Comparison of ENCODE assay signal across 10 mouse cellular contexts in genomic region chr2:18046186-18046585, GRCm38 (mm10). TPM values are rescaled to one million over a fixed set of nuclear protein-coding genes. Genes with fewer than 3 reads are reported as not detected.
A peak's percentile ranks its signal among the peaks of the same experiment; 100 is the strongest.
DNase-seq lines count a peak whose midpoint lies in the region; ATAC-seq lines count a peak whose summit lies in the region.
"Had no signal": no experiment of that assay in that cellular context is flagged by ENCODE, and none has a peak within 500 bp of the region (broad histone marks: within the 10 kb centered on the region; RNA-seq: fewer than 3 reads in every experiment).

No protein-coding gene starts in this region.

- H3K9ac ChIP-seq in heart, embryonic 15.5 days, result peak overlapping the region; percentile 99
- peak overlapping the region; percentile 100 for H3K9ac ChIP-seq in hindbrain, embryonic 12.5 days
- peak overlapping the region; percentile 100 for H3K9ac ChIP-seq in midbrain, embryonic 12.5 days (replicated peaks)

- peak overlapping the region; percentile 76 for H3K4me2 ChIP-seq in heart, embryonic 15.5 days
- peak overlapping the region; percentile 82 for H3K4me2 ChIP-seq in hindbrain, embryonic 12.5 days (replicated peaks)
- H3K4me2 ChIP-seq in midbrain, embryonic 12.5 days (replicated peaks), result peak overlapping the region; percentile 70

- no peak for ATAC-seq in heart, embryonic 15.5 days (replicated peaks; ENCODE audit: insufficient number of reproducible peaks, insufficient read depth, low FRiP score, low read depth)
- no peak for ATAC-seq in hindbrain, embryonic 12.5 days (ENCODE audit: low FRiP score)
- ATAC-seq in midbrain, embryonic 12.5 days (ENCODE audit: low FRiP score, low read depth), result no peak

- peak overlapping the region; percentile 95 for H3K4me3 ChIP-seq in heart, embryonic 15.5 days
- H3K4me3 ChIP-seq in brown adipose tissue, adult 24 weeks (ENCODE audit: insufficient read depth, low read depth, low read length), result peak overlapping the region; percentile 97
- peak overlapping the region; percentile 100 for H3K4me3 ChIP-seq in hindbrain, embryonic 12.5 days
- peak overlapping the region; percentile 99 for H3K4me3 ChIP-seq in midbrain, embryonic 12.5 days

- peak overlapping the region; percentile 99 for H3K27ac ChIP-seq in heart, embryonic 15.5 days
- no peak overlapping the region for H3K27ac ChIP-seq in brown adipose tissue, adult 24 weeks (replicated peaks; ENCODE audit: low read depth, low read length)
- H3K27ac ChIP-seq in hindbrain, embryonic 12.5 days, result peak overlapping the region; percentile 100
- H3K27ac ChIP-seq in midbrain, embryonic 12.5 days (replicated peaks), result peak overlapping the region; percentile 100

- no peaks in the 10 kb centered on the region for H3K9me3 ChIP-seq in heart, embryonic 15.5 days (replicated peaks)
- no peaks in the 10 kb centered on the region for H3K9me3 ChIP-seq in hindbrain, embryonic 12.5 days (replicated peaks)
- H3K9me3 ChIP-seq in midbrain, embryonic 12.5 days, result no peaks in the 10 kb centered on the region

- DNase-seq in heart, adult 8-10 months (ENCODE audit: low spot score), result no peak
- DNase-seq in adrenal gland, adult 18-20 months (ENCODE audit: low spot score in 2 of 2), result no peak
- no peak for DNase-seq in right cerebral cortex, postnatal 14 days
- no peak for DNase-seq in left cerebral cortex, postnatal 14 days (ENCODE audit: low spot score in 2 of 2)

- intact Hi-C loops in left cerebral cortex, postnatal 14 days (cut with DNase I), result loop anchor here (5.0 to 10.0 kb wide), 2 partner anchors 621 to 631 kb away; partner anchors contain the start of gene Bmi1

- under 1% methylated on average over 4 of the region's 4 CpGs for WGBS in heart, embryonic 15.5 days
- WGBS in hindbrain, embryonic 12.5 days, result under 1% methylated on average over 4 of the region's 4 CpGs
- WGBS in midbrain, embryonic 12.5 days, result 0% methylated on average over 4 of the region's 4 CpGs

- peaks cover 37% of the 10 kb centered on the region for H3K4me1 ChIP-seq in heart, embryonic 15.5 days (replicated peaks)
- H3K4me1 ChIP-seq in brown adipose tissue, adult 24 weeks (ENCODE audit: control insufficient read depth, insufficient read depth, insufficient read length, low read length), result peaks cover 9% of the 10 kb centered on the region; the same call in 1 of the 2 replicates
- peaks cover 34% of the 10 kb centered on the region for H3K4me1 ChIP-seq in hindbrain, embryonic 12.5 days
- H3K4me1 ChIP-seq in midbrain, embryonic 12.5 days, result peaks cover 34% of the 10 kb centered on the region

- H3K36me3 ChIP-seq in heart, embryonic 15.5 days, result no peaks in the 10 kb centered on the region
- no peaks in the 10 kb centered on the region for H3K36me3 ChIP-seq in hindbrain, embryonic 12.5 days
- no peaks in the 10 kb centered on the region for H3K36me3 ChIP-seq in midbrain, embryonic 12.5 days

- H3K27me3 ChIP-seq in heart, embryonic 15.5 days, result no peaks in the 10 kb centered on the region
- no peaks in the 10 kb centered on the region for H3K27me3 ChIP-seq in hindbrain, embryonic 12.5 days
- no peaks in the 10 kb centered on the region for H3K27me3 ChIP-seq in midbrain, embryonic 12.5 days

RNA-seq across cellular contexts. Expression of gene Skida1, which starts 2.7 kb away (rescaled TPM):
- 4.8 and 5.3 TPM in 2 replicates for polyA plus RNA-seq in heart, embryonic 15.5 days (2015; fragmentation: Nextera tagmentation; extraction: Ambion mirVana)
- total RNA-seq in heart, adult 8-10 months (2022), result 1 to 10 TPM; 2.5 to 5.9 (median 3.7) TPM
- polyA plus RNA-seq in brown adipose tissue, adult 24 weeks (2012; ENCODE audit: insufficient read depth, insufficient read length, missing spikeins), result 0.25 and 0.55 TPM in 2 replicates
- 17.7 and 19.4 TPM in 2 replicates for polyA plus RNA-seq in hindbrain, embryonic 12.5 days (2016; fragmentation: Nextera tagmentation; extraction: Ambion mirVana)
- 23.8 and 26.6 TPM in 2 replicates for polyA plus RNA-seq in midbrain, embryonic 12.5 days (2016; fragmentation: Nextera tagmentation; extraction: Ambion mirVana)
- total RNA-seq in adrenal gland, adult 18-20 months (2021), result 1 to 10 TPM; 1.6 to 2.0 TPM
- total RNA-seq in left cerebral cortex, postnatal 14 days (2021), result 1 to 10 TPM; 7.1 to 8.1 TPM

RNA-seq across cellular contexts. Expression of gene A930004D18Rik, which starts 8.6 kb away (rescaled TPM):
- polyA plus RNA-seq in heart, embryonic 15.5 days (2015; fragmentation: Nextera tagmentation; extraction: Ambion mirVana), result 11.6 and 13.2 TPM in 2 replicates
- 1 to 10 TPM; 3.5 to 7.3 (median 5.5) TPM for total RNA-seq in heart, adult 8-10 months (2022)
- 0.87 and 1.2 TPM in 2 replicates for polyA plus RNA-seq in brown adipose tissue, adult 24 weeks (2012; ENCODE audit: insufficient read depth, insufficient read length, missing spikeins)
- 18.0 and 18.6 TPM in 2 replicates for polyA plus RNA-seq in hindbrain, embryonic 12.5 days (2016; fragmentation: Nextera tagmentation; extraction: Ambion mirVana)
- polyA plus RNA-seq in midbrain, embryonic 12.5 days (2016; fragmentation: Nextera tagmentation; extraction: Ambion mirVana), result 20.5 and 21.5 TPM in 2 replicates
- total RNA-seq in adrenal gland, adult 18-20 months (2021), result 1 to 10 TPM; 1.4 to 2.3 TPM
- total RNA-seq in left cerebral cortex, postnatal 14 days (2021), result 1 to 10 TPM; 1.5 to 1.6 TPM

RNA-seq across cellular contexts. Expression of gene Mllt10, which starts 8.9 kb away (rescaled TPM):
- polyA plus RNA-seq in heart, embryonic 15.5 days (2015; fragmentation: Nextera tagmentation; extraction: Ambion mirVana), result 35.1 and 36.0 TPM in 2 replicates
- total RNA-seq in heart, adult 8-10 months (2022), result 10 to 100 TPM; 25.1 to 41.8 (median 30.5) TPM
- 9.2 and 10.1 TPM in 2 replicates for polyA plus RNA-seq in brown adipose tissue, adult 24 weeks (2012; ENCODE audit: insufficient read depth, insufficient read length, missing spikeins)
- polyA plus RNA-seq in hindbrain, embryonic 12.5 days (2016; fragmentation: Nextera tagmentation; extraction: Ambion mirVana), result 65.1 and 70.8 TPM in 2 replicates
- 64.9 and 70.4 TPM in 2 replicates for polyA plus RNA-seq in midbrain, embryonic 12.5 days (2016; fragmentation: Nextera tagmentation; extraction: Ambion mirVana)
- total RNA-seq in adrenal gland, adult 18-20 months (2021), result 10 to 100 TPM; 41.4 to 44.8 TPM
- total RNA-seq in left cerebral cortex, postnatal 14 days (2021), result 10 to 100 TPM; 47.7 TPM

RNA-seq across cellular contexts. Expression of gene H2al2a, which starts 49.4 kb away (rescaled TPM):
- not detected in 2 replicates for polyA plus RNA-seq in heart, embryonic 15.5 days (2015; fragmentation: Nextera tagmentation; extraction: Ambion mirVana)
- not detected for total RNA-seq in heart, adult 8-10 months (2022)
- polyA plus RNA-seq in brown adipose tissue, adult 24 weeks (2012; ENCODE audit: insufficient read depth, insufficient read length, missing spikeins), result not detected in 2 replicates
- not detected in 2 replicates for polyA plus RNA-seq in hindbrain, embryonic 12.5 days (2016; fragmentation: Nextera tagmentation; extraction: Ambion mirVana)
- not detected in 2 replicates for polyA plus RNA-seq in midbrain, embryonic 12.5 days (2016; fragmentation: Nextera tagmentation; extraction: Ambion mirVana)
- not detected for total RNA-seq in adrenal gland, adult 18-20 months (2021)
- total RNA-seq in left cerebral cortex, postnatal 14 days (2021), result not detected
- total RNA-seq: layer of hippocampus, postnatal 36 days had no signal
- polyA plus RNA-seq: spleen, adult 2 months had no signal
